Comparison of ENCODE assay signal across 8 mouse cellular contexts in the genomic region with DNA sequence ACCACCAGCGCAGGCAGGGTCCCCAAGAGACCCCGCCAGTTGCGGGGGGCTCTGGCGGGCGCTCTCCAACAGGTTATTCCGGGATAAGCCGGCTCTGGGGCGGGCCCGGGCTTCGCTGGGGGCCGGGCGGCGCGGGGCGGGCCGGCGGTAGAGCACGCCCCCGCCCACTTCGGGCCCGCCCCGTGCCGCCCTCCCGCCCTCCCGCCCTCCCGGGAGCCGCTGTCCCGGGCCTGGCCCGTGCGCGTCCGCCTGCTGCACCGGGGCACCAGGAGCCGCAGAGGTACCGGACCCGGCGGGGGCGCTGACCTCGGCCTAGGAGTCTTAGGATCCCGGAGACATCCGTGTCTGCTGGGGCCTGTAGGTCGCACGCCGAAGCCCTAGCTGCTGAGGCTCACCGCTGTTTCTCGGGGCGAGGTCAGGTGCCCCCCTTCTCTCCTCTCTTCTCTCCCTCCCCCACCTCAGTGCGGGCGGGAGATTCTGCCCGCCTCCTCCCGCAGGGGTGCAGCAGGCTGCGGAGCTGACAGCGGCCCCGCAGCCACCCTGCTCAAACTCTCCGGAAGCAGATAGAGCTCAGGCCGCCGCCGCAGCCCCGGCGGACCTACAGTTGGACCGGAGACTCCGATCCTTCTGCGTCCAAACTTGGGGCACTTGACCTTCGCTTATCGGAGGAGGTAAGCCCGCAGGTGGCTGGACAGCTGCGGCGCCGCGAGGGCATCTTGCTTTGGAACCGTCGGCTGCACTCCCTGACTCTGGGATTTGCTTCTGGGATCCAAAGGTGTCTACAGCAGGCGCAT. TPM values are rescaled to one million over a fixed set of nuclear protein-coding genes. Genes with fewer than 3 reads are reported as not detected.
DNase-seq lines count a peak whose midpoint lies in the region; ATAC-seq and TF ChIP-seq lines count a peak whose summit lies in the region.

Stim1 (plus strand) TSS at position 206 of the 794 bp plus-strand sequence.

- peaks cover 10% of the 10 kb centered on the region for H3K4me1 ChIP-seq in forebrain, postnatal 0 days (ENCODE audit: insufficient read depth)

- no peaks in the 10 kb centered on the region for H3K36me3 ChIP-seq in forebrain, postnatal 0 days (ENCODE audit: insufficient read depth)

- peak within 1 kb of the TSS; percentile 70 for H3K9ac ChIP-seq in forebrain, postnatal 0 days

- no peak for TF ChIP-seq CTCF in forebrain, postnatal 0 days (IDR thresholded peaks at IDR 0.05; ENCODE audit: low read depth)

- peak within 1 kb of the TSS; percentile 88 for H3K4me2 ChIP-seq in forebrain, postnatal 0 days (ENCODE audit: low read depth)

- no peaks in the 10 kb centered on the region for H3K27me3 ChIP-seq in forebrain, postnatal 0 days (ENCODE audit: insufficient read depth, low read length)

- peak within 1 kb of the TSS; percentile 87 for H3K4me3 ChIP-seq in forebrain, postnatal 0 days (ENCODE audit: low read depth, low read length)

- peak; percentile 60 for ATAC-seq in cerebellum, adult (ENCODE audit: insufficient number of reproducible peaks, low FRiP score, low TSS enrichment)
- peak; percentile 85 for ATAC-seq in forebrain, postnatal 0 days

- under 1% methylated on average over 55 of the region's 73 CpGs for WGBS in forebrain, postnatal 0 days

- DNase-seq in NIH3T3 (ENCODE audit: low read depth) = peak; percentile 79
- DNase-seq in forebrain, postnatal 0 days = peak; percentile 59
- DNase-seq in heart, postnatal 36 days = peak in 1 of 2 experiments; percentile 75
- DNase-seq in left cerebral cortex, postnatal 10 days (ENCODE audit: extremely low spot score in 1 of 2, low spot score in 2 of 2) = peak; percentile 27 to 73
- DNase-seq in mesoderm, embryonic 11.5 days (ENCODE audit: low read depth, low spot score) = peak; percentile 55
- peak; percentile 55 for DNase-seq in right cerebral cortex, postnatal 14 days
- peak; percentile 63 for DNase-seq in urinary bladder, postnatal 4 days (ENCODE audit: low spot score in 2 of 2)

- peak within 1 kb of the TSS; percentile 64 for H3K27ac ChIP-seq in forebrain, postnatal 0 days (ENCODE audit: low read depth, low read length)

- intact Hi-C loops in heart, postnatal 36 days (cut with DNase I) = loop anchor here (2.0 to 10.0 kb wide), 2 partner anchors 149 to 297 kb away; partner anchors contain the start of gene Trim21
- intact Hi-C loops in left cerebral cortex, postnatal 10 days (cut with DNase I) = loop anchor here (2.0 kb wide), 1 partner anchor 149 kb away; no protein-coding TSS in a partner anchor

- H3K9me3 ChIP-seq in forebrain, postnatal 0 days (ENCODE audit: low read length) = no peaks in the 10 kb centered on the region

RNA-seq across cellular contexts. Expression of gene Stim1, which starts in this region (rescaled TPM):
- total RNA-seq in forebrain, postnatal 0 days (2014; rRNA removed) = 21.2 and 30.5 TPM in 2 replicates
- 12.1 and 15.5 TPM in 2 replicates for polyA plus RNA-seq in forebrain, postnatal 0 days (2015; fragmentation: Nextera tagmentation; extraction: Ambion mirVana)
- 10 to 100 TPM; 21.8 to 29.7 TPM for total RNA-seq in heart, postnatal 36 days (2021)
- 10 to 100 TPM; 71.5 to 73.3 TPM for total RNA-seq in left cerebral cortex, postnatal 10 days (2021)
